Mouse (Mus musculus): ENCODE measurements around the gene Nr2c2. TPM values are rescaled to one million over a fixed set of nuclear protein-coding genes. Genes with fewer than 3 reads are reported as not detected.

Nr2c2 gene
- 3.9 TPM for polyA plus RNA-seq (2015; fragmentation: Illumina TruSeq; extraction: RNeasy Lipid Tissue Mini Kit (QIAGEN cat#74804); ENCODE audit: insufficient read depth, low read depth, low replicate concordance)

DNA sequence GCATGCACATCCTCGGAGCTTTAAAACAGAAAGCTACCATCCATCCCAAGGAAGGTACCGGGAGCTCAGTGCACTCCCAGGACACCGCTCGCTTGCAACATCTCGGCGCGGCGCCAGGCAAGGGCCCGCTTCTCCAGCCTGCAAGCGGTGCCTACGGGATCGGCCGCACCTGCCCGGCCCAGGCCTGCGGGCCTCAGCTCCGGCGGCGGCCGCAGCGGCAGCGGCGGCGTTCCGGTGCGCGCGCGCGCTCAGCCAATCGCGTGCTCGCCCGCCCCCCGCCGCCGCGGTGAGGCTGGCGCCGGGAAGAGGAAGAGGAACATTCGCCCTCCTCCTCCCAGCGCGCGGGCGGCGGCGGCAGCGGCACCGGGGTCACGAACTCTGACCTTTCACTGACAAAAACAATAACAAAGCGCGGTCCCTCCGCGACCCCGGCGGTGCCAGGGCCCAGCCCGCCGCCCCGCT, at the start of gene Nr2c2:
Gene Nr2c2, plus strand, starts transcription at position 261 of the 462 bp plus-strand sequence.

DNA sequence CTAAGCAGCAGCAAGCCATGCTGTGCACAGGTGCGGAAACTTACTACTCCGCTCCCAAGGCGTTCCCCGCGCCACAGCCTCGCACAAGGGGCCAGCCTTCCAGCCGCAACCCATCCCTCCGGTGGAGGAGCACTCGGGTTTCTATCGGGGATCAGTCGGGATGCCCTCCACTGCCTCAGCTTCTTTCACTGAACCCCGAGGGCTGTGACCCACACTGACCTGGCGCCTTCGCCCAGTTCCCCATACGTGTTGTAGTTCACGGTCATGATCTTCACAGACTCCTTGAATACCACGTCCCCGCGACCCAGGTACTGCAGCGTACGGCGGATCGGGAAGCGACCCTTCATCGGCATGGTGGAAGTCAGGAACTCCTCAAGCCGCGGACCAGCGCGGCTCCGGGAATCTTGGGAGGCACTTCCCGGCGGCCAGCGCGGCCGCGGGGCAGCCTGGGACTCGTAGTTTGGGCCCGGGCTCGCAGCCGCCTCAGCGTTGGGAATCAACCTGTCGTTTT, 92.5 kb downstream of the Nr2c2 start, which contains the start of gene Mrps25:
Gene Mrps25, minus strand, starts transcription at position 413 of the 511 bp plus-strand sequence.

DNA sequence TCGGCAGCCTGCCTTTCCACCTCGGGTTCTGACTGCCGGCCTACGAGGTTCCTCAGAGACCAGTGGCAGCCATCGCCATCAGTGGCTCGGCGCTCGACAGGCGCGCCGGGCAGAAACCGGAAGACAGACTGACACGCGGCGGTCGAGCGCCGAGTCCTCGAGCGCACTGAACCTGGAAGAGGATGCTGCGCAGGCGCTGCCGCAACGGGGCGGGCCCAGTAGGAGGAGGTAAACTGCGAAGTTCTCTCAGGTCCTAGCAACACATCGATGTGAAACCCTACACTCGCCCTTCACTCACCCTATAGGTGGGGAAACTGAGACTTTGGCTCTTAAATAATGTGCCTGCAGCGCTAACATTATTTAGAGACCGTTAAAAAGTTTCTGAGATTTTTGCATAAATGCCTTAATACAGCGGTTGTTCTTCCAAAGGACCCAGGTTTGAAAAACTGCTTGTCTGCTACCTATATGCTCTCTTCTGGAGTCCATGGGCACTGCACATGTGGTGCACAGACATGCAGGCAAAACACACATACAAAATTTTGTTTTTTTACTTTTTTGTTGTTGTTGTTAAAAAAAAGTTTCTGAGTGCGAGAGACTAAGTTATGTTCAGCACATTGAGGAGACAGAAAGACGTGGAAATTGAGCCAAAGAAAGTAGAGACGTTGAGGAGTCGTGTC, 123.7 kb downstream of the Nr2c2 start, which contains the start of gene Rbsn:
Gene Rbsn, minus strand, starts transcription at position 153 of the 677 bp plus-strand sequence.

Other genes with a start within 250 kb of the Nr2c2 start
- gene Ccdc174, start 213.3 kb upstream of the Nr2c2 start, polyA plus RNA-seq (2015; fragmentation: Illumina TruSeq; extraction: RNeasy Lipid Tissue Mini Kit (QIAGEN cat#74804); ENCODE audit: insufficient read depth, low read depth, low replicate concordance), result 5.3 TPM
- gene 4930590J08Rik, start 188.6 kb upstream of the Nr2c2 start, polyA plus RNA-seq (2015; fragmentation: Illumina TruSeq; extraction: RNeasy Lipid Tissue Mini Kit (QIAGEN cat#74804); ENCODE audit: insufficient read depth, low read depth, low replicate concordance), result 0.42 TPM
- 17.5 TPM for gene Fgd5, start 112.5 kb upstream of the Nr2c2 start, polyA plus RNA-seq (2015; fragmentation: Illumina TruSeq; extraction: RNeasy Lipid Tissue Mini Kit (QIAGEN cat#74804); ENCODE audit: insufficient read depth, low read depth, low replicate concordance)
- gene Mrps25, start 92.6 kb downstream of the Nr2c2 start, polyA plus RNA-seq (2015; fragmentation: Illumina TruSeq; extraction: RNeasy Lipid Tissue Mini Kit (QIAGEN cat#74804); ENCODE audit: insufficient read depth, low read depth, low replicate concordance), result 11.5 TPM
- gene Rbsn, start 123.5 kb downstream of the Nr2c2 start, polyA plus RNA-seq (2015; fragmentation: Illumina TruSeq; extraction: RNeasy Lipid Tissue Mini Kit (QIAGEN cat#74804); ENCODE audit: insufficient read depth, low read depth, low replicate concordance), result 3.5 TPM
- gene Trh, start 153.3 kb downstream of the Nr2c2 start, polyA plus RNA-seq (2015; fragmentation: Illumina TruSeq; extraction: RNeasy Lipid Tissue Mini Kit (QIAGEN cat#74804); ENCODE audit: insufficient read depth, low read depth, low replicate concordance), result not detected

Measured in pancreas, adult 10 weeks (tissue).